Mouse (Mus musculus) embryonic stem cell, embryonic (primary cell): ENCODE measurements around the gene Agps.

Source experiments
- CTCF ChIA-PET, 4 experiments: fragments of 300-600 bp in 2 of 4; fragments of 350-600 bp in 2 of 4; sonication (Branson Sonifier 250); formaldehyde crosslinking; loops; one replicate each; lab custom pipeline; 2022; ENCODE audit warnings: inconsistent platforms in 2 of 4; lab: Charles Lee
- POLR2A ChIA-PET, 4 experiments: fragments of 300-600 bp in 2 of 4; fragments of 350-600 bp in 2 of 4; sonication (Branson Sonifier 250); formaldehyde crosslinking; loops; one replicate each; lab custom pipeline; 2022; ENCODE audit warnings: antibody characterized with exemption in 4 of 4, inconsistent platforms in 1 of 4; lab: Charles Lee

Gene Agps

DNA sequence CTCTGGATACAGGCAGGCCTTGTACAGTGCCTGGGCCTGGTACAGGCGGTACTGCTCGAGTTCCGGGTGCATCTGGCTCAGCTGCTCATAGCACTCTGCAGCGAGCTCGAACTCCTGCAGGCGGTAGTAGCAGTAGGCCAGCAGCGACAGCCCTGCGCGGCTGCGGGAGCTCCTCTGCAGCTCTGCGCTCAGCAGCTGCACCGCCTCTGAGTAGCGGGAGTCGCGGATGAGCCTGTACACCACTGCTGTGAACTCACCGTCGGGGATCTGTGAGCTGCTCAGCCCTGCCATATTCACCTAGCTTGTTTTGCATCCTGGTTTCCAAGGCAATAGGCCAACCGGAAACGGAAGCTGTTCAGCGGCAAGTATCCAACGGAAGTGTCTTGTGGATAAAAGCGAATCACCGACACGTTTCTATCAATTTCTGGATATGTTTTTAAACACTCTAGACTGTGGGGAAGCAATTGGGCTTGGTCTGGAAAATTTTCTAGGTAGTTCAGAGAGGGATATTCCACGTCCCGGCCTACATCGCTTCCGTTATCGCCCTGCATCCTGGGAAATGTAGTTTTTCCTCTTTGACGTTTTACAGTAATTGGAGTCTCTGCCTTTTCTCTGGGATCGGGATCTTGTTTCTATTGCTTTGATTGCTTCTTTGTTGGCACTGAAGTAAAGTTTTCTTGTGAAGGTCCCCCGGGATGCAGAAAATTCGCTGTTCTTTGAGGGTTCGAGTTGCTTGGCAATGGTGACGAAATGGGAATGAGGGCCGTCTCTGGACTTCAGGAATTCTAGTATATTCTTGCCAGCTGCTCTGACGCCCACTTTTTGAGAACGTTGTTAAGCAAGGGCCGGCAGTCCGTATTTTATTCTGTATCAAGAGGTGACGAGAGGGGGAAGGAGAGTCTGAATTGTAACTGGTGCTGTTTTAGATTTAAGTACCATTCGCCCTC lies 106.4 kb downstream of the Agps start, which contains the start of gene Ttc30b:
TSS of gene Ttc30b (minus strand) at position 469 of the 947 bp plus-strand sequence.
- POLR2A ChIA-PET, result interaction anchor here in 3 of 4 experiments (0.5 to 1.9 kb wide), 13 partner anchors 11 to 772 kb away, joined by 3 to 5 read pairs (median 4); partner anchors contain the start of gene Nfe2l2 (in 2 of the 3)
- CTCF ChIA-PET, result interaction anchor here in 2 of 4 experiments (0.6 to 0.7 kb wide), 3 partner anchors 26 to 55 kb away, joined by 3 to 6 read pairs (median 3); no protein-coding TSS in a partner anchor

DNA sequence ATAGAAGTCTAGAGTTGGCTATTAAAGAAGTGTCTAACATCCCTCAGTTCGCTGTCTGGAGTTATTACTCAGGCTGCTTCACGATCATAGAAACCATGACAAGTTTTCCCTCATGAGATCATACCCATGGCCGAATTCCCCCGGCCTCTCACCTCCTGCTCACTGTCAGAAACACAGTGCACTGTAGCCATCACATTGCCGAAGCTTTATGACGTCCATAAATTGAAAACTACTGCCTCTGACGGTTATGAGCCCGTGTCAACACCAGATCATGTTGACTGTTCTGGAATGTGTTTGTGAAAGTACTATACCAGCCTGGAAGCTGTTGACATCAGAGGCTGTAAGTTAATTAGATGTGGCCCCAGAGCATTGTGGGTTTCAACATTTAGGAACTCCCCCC lies 118.7 kb downstream of the Agps start:
- POLR2A ChIA-PET, result interaction anchor here in 1 of 4 experiments (0.6 to 0.9 kb wide), 2 partner anchors 9 to 16 kb away, joined by 3 to 4 read pairs; no protein-coding TSS in a partner anchor
- CTCF ChIA-PET, result no interaction called here

DNA sequence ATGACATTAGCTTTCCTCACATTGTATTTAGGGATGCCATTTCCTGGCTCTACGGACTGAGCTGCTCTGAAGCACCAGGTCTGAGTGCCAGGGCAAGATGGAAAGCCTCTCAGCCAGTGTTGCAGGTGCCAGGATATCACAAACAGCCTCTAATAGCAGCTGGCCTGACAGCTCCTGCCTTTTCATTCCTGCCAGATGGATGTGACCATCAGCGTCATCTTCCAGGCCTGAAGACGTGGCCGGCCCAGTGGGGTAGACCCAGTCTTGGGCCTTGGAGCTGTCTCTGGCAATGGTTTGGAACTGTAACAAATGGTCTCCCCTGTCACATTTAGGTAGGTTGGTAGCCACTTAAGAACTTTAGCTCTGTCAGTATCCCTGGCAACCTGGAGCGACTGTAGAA lies 121.3 kb downstream of the Agps start:
- ChIA-PET POLR2A (interaction anchor here in 1 of 4 experiments (0.8 to 1.9 kb wide), 5 partner anchors 12 to 250 kb away, joined by 3 to 5 read pairs (median 3); partner anchors contain the start of gene Ttc30b), CTCF (interaction anchor here in 2 of 4 experiments (0.7 to 1.2 kb wide), 3 partner anchors 11 to 160 kb away, joined by 3 to 4 read pairs (median 3); no protein-coding TSS in a partner anchor)

GRCm38 (mm10) chr2:75955709-75956108 lies 123.7 kb downstream of the Agps start:
- CTCF ChIA-PET, result no interaction called here
- POLR2A ChIA-PET, result interaction anchor here in 1 of 4 experiments (0.6 to 1.4 kb wide), 3 partner anchors 8 to 347 kb away, joined by 3 to 4 read pairs (median 4); no protein-coding TSS in a partner anchor

DNA sequence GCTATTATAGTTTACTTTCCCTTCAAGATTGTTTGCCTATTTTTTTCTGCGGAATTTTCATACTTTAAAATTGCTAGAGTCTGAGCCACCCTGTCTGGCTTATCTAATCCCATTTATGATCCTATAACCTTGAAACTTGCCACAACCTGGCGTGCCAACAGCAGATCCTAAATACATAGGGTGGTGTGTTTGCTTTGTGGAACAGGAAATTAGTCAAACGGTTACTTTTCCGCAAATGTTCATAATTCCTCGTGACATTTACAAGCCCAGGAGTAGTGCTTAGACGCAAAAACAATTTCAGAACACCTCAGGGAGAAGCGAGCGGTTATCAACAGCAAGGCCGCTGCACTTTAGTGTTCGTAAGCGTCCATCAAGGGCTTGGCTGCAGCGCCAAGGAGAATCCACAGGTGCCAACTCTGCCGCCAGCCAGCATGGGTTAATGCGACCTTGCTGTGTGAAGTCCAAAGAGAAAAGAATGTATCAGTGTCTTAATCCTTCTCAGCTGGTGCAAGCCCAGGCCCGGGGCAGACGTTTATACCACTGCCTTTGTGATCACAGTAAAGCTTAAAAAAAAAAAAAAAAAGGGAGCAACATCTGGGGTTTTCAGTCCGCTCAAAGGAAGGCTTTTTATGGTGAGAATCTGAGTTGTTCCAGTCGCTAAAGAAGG lies 127.3 kb downstream of the Agps start:
- ChIA-PET POLR2A (interaction anchor here in 3 of 4 experiments (0.6 to 2.5 kb wide), 13 partner anchors 8 to 1274 kb away, joined by 3 to 12 read pairs (median 5); partner anchors contain the start of genes Nfe2l2 (in 2 of the 3) and Ttc30b (in 1 of the 3)), CTCF (interaction anchor here (0.6 to 1.7 kb wide), 8 partner anchors 75 to 1296 kb away, joined by 3 to 13 read pairs (median 5); no protein-coding TSS in a partner anchor)

DNA sequence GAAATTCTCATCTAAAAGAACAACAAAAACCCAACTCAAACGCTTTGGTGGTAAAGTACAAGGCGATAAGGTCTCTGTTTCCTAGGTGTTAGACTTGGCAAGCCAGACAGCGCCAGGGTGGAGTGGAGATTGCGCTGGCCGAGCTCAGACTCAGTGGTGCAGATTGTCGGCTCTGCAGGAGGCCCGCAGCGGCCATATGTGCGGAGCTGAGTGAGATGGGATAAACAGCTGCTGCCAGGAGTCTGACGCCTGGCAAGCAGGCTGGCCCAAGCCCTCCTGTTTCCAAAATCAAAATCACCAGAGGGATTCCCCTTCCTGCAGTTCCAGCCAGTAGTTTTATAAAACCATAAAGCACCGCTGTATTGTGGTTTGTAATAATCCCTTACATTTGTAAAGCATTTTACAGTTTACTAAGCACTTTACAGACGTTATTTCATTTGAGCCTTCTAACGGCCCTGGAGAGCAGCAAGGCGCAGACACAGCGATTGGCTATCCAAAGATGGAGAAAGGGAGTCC lies 127.9 kb downstream of the Agps start:
- ChIA-PET POLR2A (interaction anchor here (0.6 to 2.5 kb wide), 28 partner anchors 8 to 1274 kb away, joined by 3 to 12 read pairs (median 4); partner anchors contain the start of genes Nfe2l2 (in 2 of the 4), Ttc30b (in 2 of the 4), Agps (in 1 of the 4) and Hnrnpa3 (in 1 of the 4)), CTCF (interaction anchor here in 3 of 4 experiments (0.6 to 1.7 kb wide), 5 partner anchors 75 to 290 kb away, joined by 3 to 13 read pairs (median 5); no protein-coding TSS in a partner anchor)

GRCm38 (mm10) chr2:75960366-75961330 lies 128.7 kb downstream of the Agps start:
- CTCF ChIA-PET, result interaction anchor here (0.5 to 1.7 kb wide), 8 partner anchors 27 to 355 kb away, joined by 3 to 9 read pairs (median 4); partner anchors contain the start of gene Nfe2l2 (in 1 of the 4)
- POLR2A ChIA-PET, result interaction anchor here (0.6 to 2.5 kb wide), 30 partner anchors 9 to 1275 kb away, joined by 3 to 12 read pairs (median 4); partner anchors contain the start of genes Nfe2l2 (in 2 of the 4), Ttc30b (in 2 of the 4), Agps (in 1 of the 4) and Hnrnpa3 (in 1 of the 4)

DNA sequence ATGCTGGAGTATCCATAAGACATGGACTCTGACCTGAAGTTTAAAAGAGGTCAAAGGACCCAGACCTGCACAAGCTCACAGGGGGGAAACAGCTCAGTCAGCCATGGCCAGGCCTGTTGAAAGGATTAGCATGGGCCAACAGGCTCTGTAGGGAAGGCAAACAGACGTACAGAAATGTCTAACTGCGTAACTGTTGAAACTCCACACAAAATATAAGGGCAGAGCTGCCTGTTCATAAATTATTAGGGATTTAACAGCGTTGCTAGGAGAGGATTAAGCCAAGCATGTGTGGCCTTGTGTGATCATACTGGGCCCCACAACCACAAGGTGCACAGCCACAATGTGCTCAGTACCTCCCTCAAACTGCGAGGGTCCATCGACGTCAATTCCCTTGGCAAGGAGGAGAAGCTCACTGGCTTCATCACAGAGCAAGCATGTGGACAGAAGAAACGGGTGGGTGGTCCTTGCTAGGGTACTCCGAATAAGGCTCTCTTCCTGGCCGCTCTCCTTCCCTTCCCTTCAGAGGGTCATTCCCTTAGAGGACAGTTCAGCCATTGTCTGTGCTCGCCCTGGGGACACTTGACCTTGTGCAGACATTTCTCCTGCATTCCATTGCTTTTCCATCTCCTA lies 131.3 kb downstream of the Agps start:
- ChIA-PET CTCF (interaction anchor here in 3 of 4 experiments (0.6 to 2.9 kb wide), 14 partner anchors 12 to 702 kb away, joined by 3 to 17 read pairs (median 6); no protein-coding TSS in a partner anchor), POLR2A (interaction anchor here in 2 of 4 experiments (0.6 to 2.1 kb wide), 12 partner anchors 8 to 280 kb away, joined by 3 to 7 read pairs (median 4); no protein-coding TSS in a partner anchor)

- CTCF ChIA-PET, result interaction anchor here (0.6 to 2.9 kb wide), 53 partner anchors 11 to 375 kb away, joined by 3 to 19 read pairs (median 5); partner anchors contain the start of gene Ttc30b (in 1 of the 4)
- POLR2A ChIA-PET, result interaction anchor here in 3 of 4 experiments (0.6 to 2.1 kb wide), 35 partner anchors 9 to 358 kb away, joined by 3 to 7 read pairs (median 3); partner anchors contain the start of genes Nfe2l2 (in 2 of the 3), Agps (in 1 of the 3), Hnrnpa3 (in 1 of the 3) and Ttc30b (in 1 of the 3)
Measured at GRCm38 (mm10) chr2:75964051-75964450, 132.1 kb downstream of the Agps start.

GRCm38 (mm10) chr2:75964512-75964911 lies 132.5 kb downstream of the Agps start:
- ChIA-PET CTCF (interaction anchor here (0.5 to 2.9 kb wide), 81 partner anchors 10 to 1345 kb away, joined by 3 to 19 read pairs (median 4); partner anchors contain the start of genes Cyct (in 1 of the 4), Nfe2l2 (in 1 of the 4) and Ttc30b (in 1 of the 4)), POLR2A (interaction anchor here in 3 of 4 experiments (0.6 to 2.1 kb wide), 36 partner anchors 9 to 359 kb away, joined by 3 to 7 read pairs (median 3); partner anchors contain the start of genes Nfe2l2 (in 2 of the 3), Agps (in 1 of the 3), Hnrnpa3 (in 1 of the 3) and Ttc30b (in 1 of the 3))

- POLR2A ChIA-PET, result interaction anchor here in 3 of 4 experiments (0.6 to 2.1 kb wide), 29 partner anchors 9 to 359 kb away, joined by 3 to 7 read pairs (median 3); partner anchors contain the start of genes Nfe2l2 (in 2 of the 3), Agps (in 1 of the 3), Hnrnpa3 (in 1 of the 3) and Ttc30b (in 1 of the 3)
- CTCF ChIA-PET, result interaction anchor here (0.5 to 2.9 kb wide), 85 partner anchors 9 to 1344 kb away, joined by 3 to 19 read pairs (median 4); partner anchors contain the start of genes Cyct (in 1 of the 4), Nfe2l2 (in 1 of the 4) and Ttc30b (in 1 of the 4)
Measured at GRCm38 (mm10) chr2:75964972-75965371, 133.0 kb downstream of the Agps start.

- ChIA-PET POLR2A (interaction anchor here in 2 of 4 experiments (0.9 to 1.2 kb wide), 4 partner anchors 10 to 207 kb away, joined by 3 to 5 read pairs (median 3); no protein-coding TSS in a partner anchor), CTCF (interaction anchor here in 1 of 4 experiments (0.6 to 1.3 kb wide), 2 partner anchors 9 to 227 kb away, joined by 3 to 5 read pairs; no protein-coding TSS in a partner anchor)
Measured at GRCm38 (mm10) chr2:75974131-75974530, 142.2 kb downstream of the Agps start.

DNA sequence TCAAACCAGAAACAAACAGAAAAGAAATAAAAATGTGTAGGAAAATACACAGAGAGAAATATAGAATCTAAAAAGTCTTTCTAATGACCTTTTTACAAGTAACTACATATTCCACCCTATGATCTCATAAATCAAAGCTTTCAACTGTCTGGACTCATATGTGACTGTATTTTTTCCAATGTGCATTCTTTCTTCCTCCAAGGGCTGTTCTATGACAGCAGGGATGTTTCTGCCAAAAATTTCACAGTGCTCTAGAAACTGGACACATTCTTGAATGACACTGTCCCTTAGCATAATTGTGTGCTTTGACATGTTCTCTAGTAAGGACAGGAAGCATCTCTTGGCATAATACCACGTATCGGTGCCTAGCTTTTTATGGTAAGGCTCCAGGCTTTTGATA lies 144.1 kb downstream of the Agps start:
- ChIA-PET POLR2A (interaction anchor here in 1 of 4 experiments (1.6 kb wide), 1 partner anchor 10 kb away, joined by 4 read pairs; no protein-coding TSS in a partner anchor), CTCF (interaction anchor here in 2 of 4 experiments (0.6 to 1.2 kb wide), 3 partner anchors 11 to 400 kb away, joined by 3 read pairs; no protein-coding TSS in a partner anchor)

DNA sequence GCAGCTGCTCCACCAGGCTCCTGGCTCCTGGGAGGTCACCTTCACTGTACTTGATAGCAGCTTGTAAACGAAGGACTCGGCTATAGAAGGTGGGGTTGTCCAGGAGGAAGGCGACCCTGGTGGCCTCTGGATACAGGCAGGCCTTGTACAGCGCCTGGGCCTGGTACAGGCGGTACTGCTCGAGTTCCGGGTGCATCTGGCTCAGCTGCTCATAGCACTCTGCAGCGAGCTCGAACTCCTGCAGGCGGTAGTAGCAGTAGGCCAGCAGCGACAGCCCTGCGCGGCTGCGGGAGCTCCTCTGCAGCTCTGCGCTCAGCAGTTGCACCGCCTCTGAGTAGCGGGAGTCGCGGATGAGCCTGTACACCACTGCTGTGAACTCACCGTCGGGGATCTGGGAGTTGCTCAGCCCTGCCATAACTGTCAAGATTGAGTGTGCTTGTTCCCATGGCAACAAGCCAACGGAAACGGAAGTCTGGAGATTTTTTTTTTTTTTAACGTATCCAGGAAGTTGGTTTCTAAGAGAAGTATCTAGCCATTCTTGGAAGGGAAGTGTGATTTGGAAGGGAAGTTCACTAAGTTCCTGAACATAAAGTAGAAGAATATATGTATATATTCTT lies 145.9 kb downstream of the Agps start, which contains the start of gene Ttc30a2:
TSS of gene Ttc30a2 (minus strand) at position 419 of the 617 bp plus-strand sequence.
- ChIA-PET POLR2A (interaction anchor here in 3 of 4 experiments (0.6 to 1.3 kb wide), 6 partner anchors 10 to 411 kb away, joined by 3 to 7 read pairs (median 3); no protein-coding TSS in a partner anchor), CTCF (interaction anchor here in 2 of 4 experiments (0.8 to 1.0 kb wide), 2 partner anchors 13 kb away, joined by 4 read pairs; no protein-coding TSS in a partner anchor)
